Mouse (Mus musculus) adrenal gland, postnatal 10 days (tissue): ENCODE measurements around the gene Cebpz. TPM values are rescaled to one million over a fixed set of nuclear protein-coding genes. Genes with fewer than 3 reads are reported as not detected.

Experiments
- DNase-seq: peaks from one replicate; pipeline ENCODE4 v3.0.0; 2021; ENCODE audit warnings: mixed read lengths
- total RNA-seq, 2 experiments: library from RNA; stranded (reverse); gene quantifications; 2 replicates each; pipeline ENCODE4 v1.2.3; 2021

Gene Cebpz
- total RNA-seq, 2 experiments from 2014 or later: 33.2 to 37.9 TPM

GRCm38 (mm10) chr17:78903158-78903557 lies 33.7 kb downstream of the Cebpz start:
- no peak for DNase-seq

DNA sequence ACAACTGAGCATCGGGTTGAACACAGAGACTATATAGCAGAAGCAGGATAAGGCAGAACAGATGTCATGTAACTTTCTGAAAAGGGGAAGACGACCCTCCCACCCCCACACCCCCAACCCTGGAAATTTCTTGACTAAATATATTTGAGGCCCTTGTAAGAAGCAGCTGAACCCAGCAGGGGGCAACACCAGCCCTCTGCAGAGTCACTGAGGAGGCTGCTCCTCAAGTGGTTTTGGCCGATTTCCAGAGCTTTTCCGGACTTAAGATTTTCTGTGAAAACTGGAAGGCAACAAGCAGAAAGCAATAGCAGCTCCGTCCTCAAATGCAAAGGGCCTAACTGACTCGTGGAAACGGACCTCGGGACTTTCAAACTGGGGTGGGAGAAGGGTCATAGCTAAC lies 41.5 kb downstream of the Cebpz start:
- peak; percentile 62 for DNase-seq

DNA sequence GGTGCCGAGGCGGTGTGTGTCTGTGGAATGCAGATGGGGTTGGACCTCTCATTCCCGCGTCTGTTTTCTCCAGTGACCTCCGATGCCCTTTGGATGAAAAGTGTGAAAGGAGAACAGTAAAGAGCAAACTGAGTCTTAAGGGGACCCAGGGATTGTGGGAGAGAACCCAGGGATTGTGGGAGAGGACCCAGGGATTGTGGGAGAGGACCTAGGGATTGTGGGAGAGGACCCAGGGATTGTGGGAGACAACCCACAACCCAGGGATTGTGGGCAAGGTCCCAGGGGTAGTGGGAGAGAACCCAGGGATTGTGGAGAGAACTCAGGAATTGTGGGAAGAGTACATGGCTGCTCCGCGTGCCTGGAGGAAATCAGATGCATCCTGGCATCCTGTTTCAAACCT lies 41.9 kb downstream of the Cebpz start:
- DNase-seq: no peak

GRCm38 (mm10) chr17:78891020-78891419 lies 45.8 kb downstream of the Cebpz start:
- DNase-seq: no peak

GRCm38 (mm10) chr17:78889184-78889583 lies 47.7 kb downstream of the Cebpz start:
- no peak for DNase-seq

- DNase-seq: peak; percentile 43
These were observed 48.3 kb downstream of the Cebpz start for GRCm38 (mm10) chr17:78888554-78888953.

- DNase-seq: no peak
These were observed 51.4 kb downstream of the Cebpz start for GRCm38 (mm10) chr17:78885286-78886065.

GRCm38 (mm10) chr17:78883291-78883690 lies 53.6 kb downstream of the Cebpz start:
- DNase-seq: no peak

- peak; percentile 94 for DNase-seq
These were observed 54.3 kb downstream of the Cebpz start, which contains the start of gene Eif2ak2 for GRCm38 (mm10) chr17:78882401-78883112. Gene Eif2ak2 (minus strand): TSS chr17:78882573.

DNA sequence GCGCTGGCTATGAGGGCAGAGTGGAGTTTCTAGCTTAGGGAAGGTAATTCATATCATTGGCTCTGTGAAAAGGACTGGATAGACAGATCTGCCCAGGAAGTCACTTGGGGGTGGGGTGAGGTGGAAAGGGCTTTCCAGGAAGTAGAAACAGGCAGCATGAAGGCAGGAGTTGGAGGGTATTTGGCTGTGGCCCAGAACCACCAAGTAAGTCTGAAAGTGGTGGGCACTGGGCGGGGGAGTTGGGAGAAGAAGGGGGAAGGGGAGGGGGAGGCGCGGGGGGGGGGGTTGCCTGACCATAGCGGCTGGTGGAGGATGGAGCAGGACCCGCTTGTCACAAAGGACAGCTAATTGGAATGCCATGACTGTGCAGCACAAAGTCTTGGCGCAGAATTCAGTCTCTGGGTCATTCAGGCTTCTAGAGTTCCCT lies 55.0 kb downstream of the Cebpz start:
- DNase-seq: peak; percentile 22

- DNase-seq: no peak
These were observed 63.0 kb downstream of the Cebpz start for GRCm38 (mm10) chr17:78873886-78874285.

Other genes starting within 250 kb of the Cebpz start
- 10 to 100 TPM; 20.5 to 25.2 TPM for gene Strn, start 199.9 kb downstream of the Cebpz start, total RNA-seq
- 10 to 100 TPM; 24.0 to 29.2 TPM for gene Heatr5b, start 101.7 kb downstream of the Cebpz start, total RNA-seq
- gene Gpatch11, start 101.5 kb downstream of the Cebpz start, total RNA-seq: 10 to 100 TPM; 21.6 to 24.9 TPM
- gene Eif2ak2, start 54.5 kb downstream of the Cebpz start, total RNA-seq: 10 to 100 TPM; 16.5 to 27.6 TPM
- under 1 TPM in 1 of 2 experiments, not detected in 1; 0.27 TPM for gene Sult6b1, start 30.1 kb downstream of the Cebpz start, total RNA-seq
- gene Cebpzos, start 20.6 kb downstream of the Cebpz start, total RNA-seq: 10 to 100 TPM; 47.3 to 51.3 TPM
- gene Ndufaf7, start 70 bp upstream of the Cebpz start, total RNA-seq: 10 to 100 TPM; 48.7 to 51.6 TPM
- gene Prkd3, start 83.8 kb upstream of the Cebpz start, total RNA-seq: 10 to 100 TPM; 39.3 to 43.6 TPM
- gene Qpct, start 114.8 kb upstream of the Cebpz start, total RNA-seq: 10 to 100 TPM; 17.7 to 24.7 TPM